Mouse (Mus musculus) bone marrow macrophage, adult 2 months (primary cell): ENCODE data around the gene Scamp1.

Source experiments
- CTCF ChIP-seq: IDR thresholded peaks from 2 replicates; pipeline ENCODE4 v1.5.1; 2012; ENCODE audit warnings: low read depth, mild to moderate bottlenecking, low read length, moderate library complexity
- POLR2A ChIP-seq: IDR thresholded peaks from 2 replicates; pipeline ENCODE4 v1.6.1; 2012; ENCODE audit warnings: mild to moderate bottlenecking, low read depth, low read length, borderline replicate concordance

GRCm38 (mm10) chr13:94262551-94262950 lies 23.1 kb downstream of the Scamp1 start:
- TF ChIP-seq CTCF (no peak), POLR2A (no peak)
